Mouse (Mus musculus): ENCODE measurements at regions not wholly inside any gene's neighbourhood (a gene's known extent, or its start where the extent isn't known, plus 50 kb on each side); places are given as distances from the start of the nearest gene placed in this dataset.

DNA sequence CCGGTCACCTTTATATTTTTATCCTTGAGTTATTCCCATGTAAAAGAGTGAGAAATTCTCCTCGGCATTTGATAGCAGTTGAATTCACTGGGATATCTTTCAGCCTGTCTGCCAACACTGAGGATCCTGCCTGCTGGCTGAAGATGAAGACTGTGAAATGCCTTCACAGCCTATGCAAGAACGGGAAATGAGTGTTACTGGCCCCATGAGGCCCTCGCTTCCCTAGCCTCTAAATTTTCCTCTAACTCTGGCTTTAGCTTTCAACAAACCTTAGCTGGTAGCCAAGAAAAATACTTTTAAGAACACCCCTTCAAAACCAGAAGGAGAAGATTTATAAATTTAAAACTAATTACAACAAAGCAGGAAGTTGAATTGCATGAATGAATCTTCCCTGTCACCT, 285.8 kb downstream of the Pax1 start:
- 70% methylated on average over 4 of the region's 4 CpGs for WGBS
- no peak overlapping the region for H3K27ac ChIP-seq (ENCODE audit: low read length)
- no peak overlapping the region for H3K4me2 ChIP-seq (ENCODE audit: low read depth, low read length)
- 0 out of 2 replicates have a peak, but pooled peaks cover under 1% of the 10 kb centered on the region for H3K9me3 ChIP-seq (replicated peaks; ENCODE audit: control insufficient read depth, low read length)
- no peak overlapping the region for H3K4me3 ChIP-seq (replicated peaks; ENCODE audit: low read length)
- no peaks in the 10 kb centered on the region for H3K36me3 ChIP-seq (ENCODE audit: control insufficient read depth, insufficient read depth, low read length)
- H3K27me3 ChIP-seq (ENCODE audit: control insufficient read depth, insufficient read depth, low read length), result no peaks in the 10 kb centered on the region
- no peaks in the 10 kb centered on the region for H3K4me1 ChIP-seq (ENCODE audit: control insufficient read depth, insufficient read depth, low read length)
- no peak for ATAC-seq (ENCODE audit: insufficient read depth, low FRiP score)
- H3K9ac ChIP-seq (ENCODE audit: low read length), result no peak overlapping the region

DNA sequence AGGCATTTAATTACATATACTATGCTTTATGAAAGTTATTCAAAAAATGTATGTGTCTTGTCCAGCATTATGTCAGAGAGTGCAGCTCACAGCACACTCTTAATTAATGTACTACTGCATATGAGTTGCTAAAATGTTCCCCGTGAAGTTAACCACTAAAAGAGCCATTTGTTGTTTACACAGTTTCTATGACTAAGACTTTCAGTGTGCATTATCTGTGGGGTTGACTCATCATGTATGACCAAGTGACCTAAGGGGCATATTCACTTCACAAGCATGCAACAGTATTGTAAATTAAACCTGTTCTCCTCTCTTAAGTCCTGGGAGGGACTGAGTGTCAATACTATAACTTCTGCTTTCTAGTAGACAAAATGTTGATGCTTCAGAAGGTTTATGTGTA, 276.2 kb downstream of the Pax1 start:
- no peaks in the 10 kb centered on the region for H3K4me1 ChIP-seq (ENCODE audit: control insufficient read depth, insufficient read depth, low read length)
- 58% methylated on average over 1 of the region's 1 CpGs for WGBS
- no peak overlapping the region for H3K4me2 ChIP-seq (ENCODE audit: low read depth, low read length)
- no peak overlapping the region for H3K4me3 ChIP-seq (replicated peaks; ENCODE audit: low read length)
- no peaks in the 10 kb centered on the region for H3K9me3 ChIP-seq (replicated peaks; ENCODE audit: control insufficient read depth, low read length)
- H3K27ac ChIP-seq (ENCODE audit: low read length), result no peak overlapping the region
- H3K36me3 ChIP-seq (ENCODE audit: control insufficient read depth, insufficient read depth, low read length), result no peaks in the 10 kb centered on the region
- ATAC-seq (ENCODE audit: insufficient read depth, low FRiP score), result no peak
- no peaks in the 10 kb centered on the region for H3K27me3 ChIP-seq (ENCODE audit: control insufficient read depth, insufficient read depth, low read length)
- H3K9ac ChIP-seq (ENCODE audit: low read length), result no peak overlapping the region

DNA sequence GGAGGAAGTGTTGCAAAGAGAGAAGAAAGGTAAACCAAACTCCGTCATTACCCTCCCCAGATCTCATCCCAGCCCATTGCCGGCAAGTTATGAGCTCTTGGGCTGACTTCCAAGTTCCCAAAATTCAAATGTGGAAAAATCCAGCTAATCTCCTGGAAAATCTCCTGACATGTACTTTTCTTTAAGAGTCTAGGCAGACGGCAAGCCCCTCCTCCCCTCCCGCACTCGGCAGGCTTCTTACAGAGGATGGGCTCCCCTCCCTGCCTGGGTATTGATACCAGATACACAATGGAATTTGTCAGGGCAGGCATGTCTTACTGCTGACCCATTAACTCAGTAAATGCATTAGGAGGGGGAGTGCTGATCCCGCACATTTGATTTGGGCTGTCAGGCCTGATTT, 271.0 kb downstream of the Pax1 start:
- no peaks in the 10 kb centered on the region for H3K27me3 ChIP-seq (ENCODE audit: control insufficient read depth, insufficient read depth, low read length)
- no peak for ATAC-seq (ENCODE audit: insufficient read depth, low FRiP score)
- no peak overlapping the region for H3K4me3 ChIP-seq (replicated peaks; ENCODE audit: low read length)
- no peak overlapping the region for H3K9ac ChIP-seq (ENCODE audit: low read length)
- no peak overlapping the region for H3K27ac ChIP-seq (ENCODE audit: low read length)
- H3K4me1 ChIP-seq (ENCODE audit: control insufficient read depth, insufficient read depth, low read length), result no peaks in the 10 kb centered on the region
- 37% methylated on average over 6 of the region's 6 CpGs for WGBS
- no peaks in the 10 kb centered on the region for H3K36me3 ChIP-seq (ENCODE audit: control insufficient read depth, insufficient read depth, low read length)
- H3K9me3 ChIP-seq (replicated peaks; ENCODE audit: control insufficient read depth, low read length), result no peaks in the 10 kb centered on the region
- no peak overlapping the region for H3K4me2 ChIP-seq (ENCODE audit: low read depth, low read length)

DNA sequence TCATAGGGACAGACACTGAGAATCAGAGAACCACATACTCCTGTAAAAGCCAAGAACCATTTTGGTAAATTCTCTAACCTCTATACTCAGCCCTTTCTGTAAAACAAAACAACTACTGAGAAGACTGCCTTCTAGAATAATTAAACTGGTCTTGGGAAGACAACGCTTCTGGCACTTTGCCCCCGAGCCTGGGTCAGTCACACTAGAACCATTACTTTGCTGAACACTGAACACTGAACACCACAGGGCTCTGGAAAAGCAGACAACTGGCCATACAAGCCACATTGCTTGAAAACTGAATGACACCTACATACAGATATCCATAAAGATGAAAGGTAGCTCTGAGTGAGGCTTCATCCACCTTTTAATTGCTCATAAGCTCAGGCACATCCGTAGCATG, 268.0 kb downstream of the Pax1 start:
- 67% methylated on average over 3 of the region's 3 CpGs for WGBS
- ATAC-seq (ENCODE audit: insufficient read depth, low FRiP score), result no peak
- H3K27ac ChIP-seq (ENCODE audit: low read length), result no peak overlapping the region
- no peaks in the 10 kb centered on the region for H3K4me1 ChIP-seq (ENCODE audit: control insufficient read depth, insufficient read depth, low read length)
- H3K9me3 ChIP-seq (replicated peaks; ENCODE audit: control insufficient read depth, low read length), result no peaks in the 10 kb centered on the region
- H3K27me3 ChIP-seq (ENCODE audit: control insufficient read depth, insufficient read depth, low read length), result no peaks in the 10 kb centered on the region
- no peak overlapping the region for H3K4me2 ChIP-seq (ENCODE audit: low read depth, low read length)
- no peak overlapping the region for H3K4me3 ChIP-seq (replicated peaks; ENCODE audit: low read length)
- no peak overlapping the region for H3K9ac ChIP-seq (ENCODE audit: low read length)
- no peaks in the 10 kb centered on the region for H3K36me3 ChIP-seq (ENCODE audit: control insufficient read depth, insufficient read depth, low read length)

DNA sequence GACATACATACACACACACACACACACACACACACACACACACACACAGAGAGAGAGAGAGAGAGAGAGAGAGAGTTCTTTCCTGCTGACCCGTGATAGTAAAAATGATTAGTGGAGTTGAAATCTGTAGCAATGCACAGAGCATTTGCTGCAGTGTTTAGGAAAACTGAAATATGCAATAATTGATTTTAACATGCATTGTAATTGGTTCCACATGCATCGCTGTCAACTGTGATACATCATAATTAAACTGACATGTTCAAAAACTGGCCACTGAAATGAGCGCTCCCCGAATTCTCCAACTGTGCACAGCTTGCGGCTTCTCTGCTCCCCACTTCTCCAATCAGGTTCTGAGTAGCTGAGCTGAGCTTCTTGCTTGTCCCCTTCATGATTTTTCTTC, 265.4 kb downstream of the Pax1 start:
- H3K27ac ChIP-seq (ENCODE audit: low read length), result no peak overlapping the region
- 75% methylated on average over 5 of the region's 5 CpGs for WGBS
- no peak overlapping the region for H3K4me2 ChIP-seq (ENCODE audit: low read depth, low read length)
- no peaks in the 10 kb centered on the region for H3K36me3 ChIP-seq (ENCODE audit: control insufficient read depth, insufficient read depth, low read length)
- no peak overlapping the region for H3K4me3 ChIP-seq (replicated peaks; ENCODE audit: low read length)
- H3K27me3 ChIP-seq (ENCODE audit: control insufficient read depth, insufficient read depth, low read length), result no peaks in the 10 kb centered on the region
- no peak overlapping the region for H3K9ac ChIP-seq (ENCODE audit: low read length)
- H3K4me1 ChIP-seq (ENCODE audit: control insufficient read depth, insufficient read depth, low read length), result no peaks in the 10 kb centered on the region
- no peaks in the 10 kb centered on the region for H3K9me3 ChIP-seq (replicated peaks; ENCODE audit: control insufficient read depth, low read length)
- no peak for ATAC-seq (ENCODE audit: insufficient read depth, low FRiP score)

DNA sequence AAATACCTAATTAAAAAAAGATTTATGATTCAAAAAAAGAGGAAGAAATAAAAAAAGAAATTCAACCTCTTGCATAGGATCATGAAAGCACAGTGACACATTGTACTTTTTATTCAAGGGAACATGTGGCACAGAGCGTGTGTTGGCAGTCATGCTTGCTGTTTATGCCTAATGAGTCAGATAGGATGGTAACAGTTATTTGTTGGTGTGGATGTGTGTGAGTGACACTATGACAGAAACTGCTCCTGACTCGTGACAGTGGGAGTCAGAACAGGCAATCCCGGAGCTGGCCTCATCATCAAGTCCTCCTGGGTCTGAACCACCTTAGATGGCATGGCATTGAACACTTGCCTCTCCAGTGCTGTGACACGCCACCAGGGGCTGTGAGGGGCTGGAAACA, 261.4 kb downstream of the Pax1 start:
- ATAC-seq (ENCODE audit: insufficient read depth, low FRiP score), result no peak
- Histone ChIP-seq H3K27me3 (ENCODE audit: control insufficient read depth, insufficient read depth, low read length) (no peaks in the 10 kb centered on the region), H3K4me1 (ENCODE audit: control insufficient read depth, insufficient read depth, low read length) (no peaks in the 10 kb centered on the region), H3K9me3 (replicated peaks; ENCODE audit: control insufficient read depth, low read length) (no peaks in the 10 kb centered on the region), H3K9ac (ENCODE audit: low read length) (no peak overlapping the region), H3K27ac (ENCODE audit: low read length) (no peak overlapping the region), H3K36me3 (ENCODE audit: control insufficient read depth, insufficient read depth, low read length) (no peaks in the 10 kb centered on the region), H3K4me2 (ENCODE audit: low read depth, low read length) (no peak overlapping the region), H3K4me3 (replicated peaks; ENCODE audit: low read length) (no peak overlapping the region)
- WGBS, result 84% methylated on average over 4 of the region's 4 CpGs

DNA sequence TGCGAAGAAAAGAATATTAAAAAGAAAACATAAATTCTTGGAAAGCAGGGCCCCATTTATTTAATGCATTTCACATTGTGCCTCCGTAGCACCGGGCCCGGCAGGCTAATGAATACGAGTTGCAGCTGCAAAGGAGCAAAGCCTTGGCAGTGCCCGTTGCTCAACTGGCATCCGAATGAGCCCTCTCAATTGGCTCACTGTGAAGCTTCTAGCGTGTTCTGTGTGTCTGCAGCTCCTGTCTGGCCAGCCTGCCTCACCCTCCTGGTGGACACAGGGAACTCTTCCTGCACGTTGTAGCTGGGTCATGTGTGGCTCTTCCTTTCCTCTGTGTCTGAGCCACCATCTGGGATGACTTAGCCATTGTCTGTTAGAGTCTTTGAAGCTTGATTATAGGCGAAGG, 256.1 kb downstream of the Pax1 start:
- Histone ChIP-seq H3K4me1 (ENCODE audit: control insufficient read depth, insufficient read depth, low read length) (no peaks in the 10 kb centered on the region), H3K4me3 (replicated peaks; ENCODE audit: low read length) (no peak overlapping the region), H3K9me3 (replicated peaks; ENCODE audit: control insufficient read depth, low read length) (no peaks in the 10 kb centered on the region), H3K9ac (ENCODE audit: low read length) (no peak overlapping the region), H3K27me3 (ENCODE audit: control insufficient read depth, insufficient read depth, low read length) (no peaks in the 10 kb centered on the region), H3K36me3 (ENCODE audit: control insufficient read depth, insufficient read depth, low read length) (no peaks in the 10 kb centered on the region), H3K4me2 (ENCODE audit: low read depth, low read length) (no peak overlapping the region), H3K27ac (ENCODE audit: low read length) (no peak overlapping the region)
- ATAC-seq (ENCODE audit: insufficient read depth, low FRiP score), result no peak
- 81% methylated on average over 10 of the region's 10 CpGs for WGBS

DNA sequence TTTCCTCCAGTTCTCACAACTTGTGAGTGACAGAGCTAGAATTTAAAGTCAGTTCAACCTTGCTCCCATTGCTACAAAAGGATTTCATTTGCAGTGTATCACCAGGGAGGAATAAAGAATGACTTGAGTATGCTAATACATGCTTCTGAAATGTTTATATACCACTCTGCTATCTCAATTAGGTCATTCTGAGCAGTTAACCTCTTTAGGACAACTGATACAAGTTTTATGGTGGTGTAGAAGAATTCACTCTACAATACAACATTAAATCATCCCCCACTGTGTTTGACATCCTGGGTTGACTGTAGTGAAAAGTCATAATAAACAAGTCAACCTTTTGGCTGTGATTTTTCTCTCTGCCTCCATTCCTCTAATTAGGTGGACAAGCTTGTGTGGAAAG, 248.6 kb downstream of the Pax1 start:
- no peaks in the 10 kb centered on the region for H3K36me3 ChIP-seq (ENCODE audit: control insufficient read depth, insufficient read depth, low read length)
- no peaks in the 10 kb centered on the region for H3K9me3 ChIP-seq (replicated peaks; ENCODE audit: control insufficient read depth, low read length)
- H3K27me3 ChIP-seq (ENCODE audit: control insufficient read depth, insufficient read depth, low read length), result no peaks in the 10 kb centered on the region
- H3K4me2 ChIP-seq (ENCODE audit: low read depth, low read length), result no peak overlapping the region
- ATAC-seq (ENCODE audit: insufficient read depth, low FRiP score), result no peak
- no peaks in the 10 kb centered on the region for H3K4me1 ChIP-seq (ENCODE audit: control insufficient read depth, insufficient read depth, low read length)
- no peak overlapping the region for H3K27ac ChIP-seq (ENCODE audit: low read length)
- H3K9ac ChIP-seq (ENCODE audit: low read length), result no peak overlapping the region
- no peak overlapping the region for H3K4me3 ChIP-seq (replicated peaks; ENCODE audit: low read length)

DNA sequence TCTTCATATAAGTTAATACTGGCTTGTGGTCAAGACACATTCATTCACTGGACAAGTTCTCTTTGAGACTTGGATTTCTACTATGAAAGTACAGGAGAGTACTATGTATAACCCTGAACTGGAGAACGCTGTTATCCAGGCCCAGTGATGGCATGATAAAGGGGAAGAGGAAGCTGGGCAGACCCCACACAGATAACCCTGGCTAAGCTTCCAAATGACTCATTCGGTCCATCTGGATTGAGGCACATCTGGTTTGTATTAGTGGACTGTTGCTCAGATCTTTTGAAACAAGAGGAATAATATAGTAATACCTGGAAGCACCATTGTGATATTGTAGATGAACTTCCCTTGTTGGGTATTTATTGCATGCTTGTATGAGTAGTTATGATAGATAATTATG, 239.9 kb downstream of the Pax1 start:
- H3K9ac ChIP-seq (ENCODE audit: low read length), result no peak overlapping the region
- no peak for ATAC-seq (ENCODE audit: insufficient read depth, low FRiP score)
- H3K4me2 ChIP-seq (ENCODE audit: low read depth, low read length), result no peak overlapping the region
- no peaks in the 10 kb centered on the region for H3K4me1 ChIP-seq (ENCODE audit: control insufficient read depth, insufficient read depth, low read length)
- 43% methylated on average over 2 of the region's 2 CpGs for WGBS
- H3K27ac ChIP-seq (ENCODE audit: low read length), result no peak overlapping the region
- no peaks in the 10 kb centered on the region for H3K9me3 ChIP-seq (replicated peaks; ENCODE audit: control insufficient read depth, low read length)
- no peaks in the 10 kb centered on the region for H3K36me3 ChIP-seq (ENCODE audit: control insufficient read depth, insufficient read depth, low read length)
- H3K4me3 ChIP-seq (replicated peaks; ENCODE audit: low read length), result no peak overlapping the region
- no peaks in the 10 kb centered on the region for H3K27me3 ChIP-seq (ENCODE audit: control insufficient read depth, insufficient read depth, low read length)

DNA sequence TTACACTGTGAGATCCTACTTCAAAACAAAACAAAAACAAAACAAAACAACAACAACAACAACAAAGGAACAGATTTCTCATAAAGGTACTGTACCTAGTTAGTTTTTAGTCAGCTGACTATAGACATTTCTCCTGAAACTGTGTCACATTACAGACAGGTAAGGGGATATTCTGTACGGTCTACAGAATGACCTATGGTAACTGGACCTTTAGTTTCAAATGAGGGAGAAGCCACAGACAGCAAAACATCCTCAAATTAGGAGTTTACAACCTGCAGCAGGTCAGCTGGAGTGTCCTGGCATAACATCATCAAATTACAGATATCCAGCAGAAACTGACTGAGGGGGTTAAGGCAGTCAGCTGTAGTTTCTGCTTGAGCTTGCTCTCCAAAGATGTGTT, 210.7 kb downstream of the Pax1 start:
- Histone ChIP-seq H3K36me3 (ENCODE audit: control insufficient read depth, insufficient read depth, low read length) (no peaks in the 10 kb centered on the region), H3K4me3 (replicated peaks; ENCODE audit: low read length) (no peak overlapping the region), H3K9ac (ENCODE audit: low read length) (no peak overlapping the region), H3K9me3 (replicated peaks; ENCODE audit: control insufficient read depth, low read length) (no peaks in the 10 kb centered on the region), H3K27ac (ENCODE audit: low read length) (no peak overlapping the region), H3K4me2 (ENCODE audit: low read depth, low read length) (no peak overlapping the region), H3K4me1 (ENCODE audit: control insufficient read depth, insufficient read depth, low read length) (no peaks in the 10 kb centered on the region), H3K27me3 (ENCODE audit: control insufficient read depth, insufficient read depth, low read length) (no peaks in the 10 kb centered on the region)
- WGBS, result 85% methylated on average over 1 of the region's 1 CpGs
- ATAC-seq (ENCODE audit: insufficient read depth, low FRiP score), result no peak

Data from stomach, embryonic 16.5 days (tissue).